Mouse (Mus musculus): ENCODE results near the gene Synj1. TPM values are rescaled to one million over a fixed set of nuclear protein-coding genes. Genes with fewer than 3 reads are reported as not detected.
A peak's percentile ranks its signal among the peaks of the same experiment; 100 is the strongest.

The Synj1 gene
- polyA plus RNA-seq, 1 experiment from 2014 or later, result 17.8 TPM

- Histone ChIP-seq H3K9me3 (ENCODE audit: control insufficient read depth, low read depth, low read length) (no peaks in the 10 kb centered on the region), H3K4me1 (ENCODE audit: control insufficient read depth, insufficient read depth, low read length) (no peaks in the 10 kb centered on the region), H3K4me2 (replicated peaks; ENCODE audit: low read depth, low read length) (no peak overlapping the region), H3K36me3 (ENCODE audit: control insufficient read depth, insufficient read depth, low read length) (peaks cover 8% of the 10 kb centered on the region), H3K9ac (replicated peaks; ENCODE audit: low read depth, low read length) (no peak overlapping the region), H3K4me3 (ENCODE audit: low read depth, low read length) (no peak overlapping the region), H3K27ac (ENCODE audit: low read length) (no peak overlapping the region), H3K27me3 (ENCODE audit: control insufficient read depth, insufficient read depth, low read length) (no peaks in the 10 kb centered on the region)
- 29% methylated on average over 5 of the region's 5 CpGs for WGBS
- ATAC-seq (ENCODE audit: insufficient number of reproducible peaks, insufficient read depth, low FRiP score, low read depth), result peak; percentile 44; the same call in 1 of the 2 replicates
These were observed 85.6 kb downstream of the Synj1 start for GRCm38 (mm10) chr16:90925461-90925860.

GRCm38 (mm10) chr16:90924606-90925370, 86.3 kb downstream of the Synj1 start:
- Histone ChIP-seq H3K9ac (replicated peaks; ENCODE audit: low read depth, low read length) (no peak overlapping the region), H3K27me3 (ENCODE audit: control insufficient read depth, insufficient read depth, low read length) (no peaks in the 10 kb centered on the region), H3K4me1 (ENCODE audit: control insufficient read depth, insufficient read depth, low read length) (no peaks in the 10 kb centered on the region), H3K4me2 (replicated peaks; ENCODE audit: low read depth, low read length) (no peak overlapping the region), H3K27ac (ENCODE audit: low read length) (no peak overlapping the region), H3K9me3 (ENCODE audit: control insufficient read depth, low read depth, low read length) (no peaks in the 10 kb centered on the region), H3K4me3 (ENCODE audit: low read depth, low read length) (no peak overlapping the region), H3K36me3 (ENCODE audit: control insufficient read depth, insufficient read depth, low read length) (peaks cover 8% of the 10 kb centered on the region)
- 87% methylated on average over 13 of the region's 13 CpGs for WGBS
- no peak; the same call in 1 of the 2 replicates for ATAC-seq (ENCODE audit: insufficient number of reproducible peaks, insufficient read depth, low FRiP score, low read depth)

- Histone ChIP-seq H3K4me1 (ENCODE audit: control insufficient read depth, insufficient read depth, low read length) (no peaks in the 10 kb centered on the region), H3K4me2 (replicated peaks; ENCODE audit: low read depth, low read length) (no peak overlapping the region), H3K27ac (ENCODE audit: low read length) (no peak overlapping the region), H3K9ac (replicated peaks; ENCODE audit: low read depth, low read length) (no peak overlapping the region), H3K27me3 (ENCODE audit: control insufficient read depth, insufficient read depth, low read length) (no peaks in the 10 kb centered on the region), H3K36me3 (ENCODE audit: control insufficient read depth, insufficient read depth, low read length) (peaks cover 5% of the 10 kb centered on the region; the same call in 1 of the 2 replicates), H3K9me3 (ENCODE audit: control insufficient read depth, low read depth, low read length) (no peaks in the 10 kb centered on the region), H3K4me3 (ENCODE audit: low read depth, low read length) (no peak overlapping the region)
- 36% methylated on average over 10 of the region's 10 CpGs for WGBS
- no peak for ATAC-seq (ENCODE audit: insufficient number of reproducible peaks, insufficient read depth, low FRiP score, low read depth)
These were observed 89.5 kb downstream of the Synj1 start for GRCm38 (mm10) chr16:90921471-90922159.

- Histone ChIP-seq H3K9me3 (ENCODE audit: control insufficient read depth, low read depth, low read length) (no peaks in the 10 kb centered on the region), H3K9ac (replicated peaks; ENCODE audit: low read depth, low read length) (no peak overlapping the region), H3K27me3 (ENCODE audit: control insufficient read depth, insufficient read depth, low read length) (no peaks in the 10 kb centered on the region), H3K4me1 (ENCODE audit: control insufficient read depth, insufficient read depth, low read length) (no peaks in the 10 kb centered on the region), H3K27ac (ENCODE audit: low read length) (no peak overlapping the region), H3K36me3 (ENCODE audit: control insufficient read depth, insufficient read depth, low read length) (no peaks in the 10 kb centered on the region), H3K4me2 (replicated peaks; ENCODE audit: low read depth, low read length) (no peak overlapping the region), H3K4me3 (ENCODE audit: low read depth, low read length) (no peak overlapping the region)
- ATAC-seq (ENCODE audit: insufficient number of reproducible peaks, insufficient read depth, low FRiP score, low read depth), result no peak
- 82% methylated on average over 8 of the region's 8 CpGs for WGBS
These were observed 94.0 kb downstream of the Synj1 start for GRCm38 (mm10) chr16:90917156-90917555.

GRCm38 (mm10) chr16:90916040-90916481, 95.0 kb downstream of the Synj1 start:
- Histone ChIP-seq H3K36me3 (ENCODE audit: control insufficient read depth, insufficient read depth, low read length) (no peaks in the 10 kb centered on the region), H3K4me3 (ENCODE audit: low read depth, low read length) (no peak overlapping the region), H3K9ac (replicated peaks; ENCODE audit: low read depth, low read length) (no peak overlapping the region), H3K27ac (ENCODE audit: low read length) (no peak overlapping the region), H3K9me3 (ENCODE audit: control insufficient read depth, low read depth, low read length) (no peaks in the 10 kb centered on the region), H3K4me1 (ENCODE audit: control insufficient read depth, insufficient read depth, low read length) (no peaks in the 10 kb centered on the region), H3K4me2 (replicated peaks; ENCODE audit: low read depth, low read length) (no peak overlapping the region), H3K27me3 (ENCODE audit: control insufficient read depth, insufficient read depth, low read length) (no peaks in the 10 kb centered on the region)
- 37% methylated on average over 12 of the region's 12 CpGs for WGBS
- no peak for ATAC-seq (ENCODE audit: insufficient number of reproducible peaks, insufficient read depth, low FRiP score, low read depth)

- Histone ChIP-seq H3K4me1 (ENCODE audit: control insufficient read depth, insufficient read depth, low read length) (no peaks in the 10 kb centered on the region), H3K27me3 (ENCODE audit: control insufficient read depth, insufficient read depth, low read length) (no peaks in the 10 kb centered on the region), H3K4me3 (ENCODE audit: low read depth, low read length) (no peak overlapping the region), H3K36me3 (ENCODE audit: control insufficient read depth, insufficient read depth, low read length) (no peaks in the 10 kb centered on the region), H3K9ac (replicated peaks; ENCODE audit: low read depth, low read length) (no peak overlapping the region), H3K27ac (ENCODE audit: low read length) (no peak overlapping the region), H3K4me2 (replicated peaks; ENCODE audit: low read depth, low read length) (no peak overlapping the region), H3K9me3 (ENCODE audit: control insufficient read depth, low read depth, low read length) (no peaks in the 10 kb centered on the region)
- 90% methylated on average over 13 of the region's 13 CpGs for WGBS
- no peak for ATAC-seq (ENCODE audit: insufficient number of reproducible peaks, insufficient read depth, low FRiP score, low read depth)
These were observed 99.3 kb downstream of the Synj1 start for GRCm38 (mm10) chr16:90911766-90912165.

- Histone ChIP-seq H3K9ac (replicated peaks; ENCODE audit: low read depth, low read length) (no peak overlapping the region), H3K4me2 (replicated peaks; ENCODE audit: low read depth, low read length) (no peak overlapping the region), H3K4me3 (ENCODE audit: low read depth, low read length) (no peak overlapping the region), H3K27ac (ENCODE audit: low read length) (no peak overlapping the region), H3K27me3 (ENCODE audit: control insufficient read depth, insufficient read depth, low read length) (no peaks in the 10 kb centered on the region), H3K36me3 (ENCODE audit: control insufficient read depth, insufficient read depth, low read length) (no peaks in the 10 kb centered on the region), H3K9me3 (ENCODE audit: control insufficient read depth, low read depth, low read length) (no peaks in the 10 kb centered on the region), H3K4me1 (ENCODE audit: control insufficient read depth, insufficient read depth, low read length) (no peaks in the 10 kb centered on the region)
- WGBS, result 81% methylated on average over 17 of the region's 17 CpGs
- no peak for ATAC-seq (ENCODE audit: insufficient number of reproducible peaks, insufficient read depth, low FRiP score, low read depth)
These were observed 100.1 kb downstream of the Synj1 start for GRCm38 (mm10) chr16:90910855-90911533.

- Histone ChIP-seq H3K27me3 (ENCODE audit: control insufficient read depth, insufficient read depth, low read length) (no peaks in the 10 kb centered on the region), H3K27ac (ENCODE audit: low read length) (no peak overlapping the region), H3K4me2 (replicated peaks; ENCODE audit: low read depth, low read length) (no peak overlapping the region), H3K9ac (replicated peaks; ENCODE audit: low read depth, low read length) (no peak overlapping the region), H3K4me3 (ENCODE audit: low read depth, low read length) (no peak overlapping the region), H3K9me3 (ENCODE audit: control insufficient read depth, low read depth, low read length) (no peaks in the 10 kb centered on the region), H3K4me1 (ENCODE audit: control insufficient read depth, insufficient read depth, low read length) (no peaks in the 10 kb centered on the region), H3K36me3 (ENCODE audit: control insufficient read depth, insufficient read depth, low read length) (no peaks in the 10 kb centered on the region)
- 63% methylated on average over 7 of the region's 7 CpGs for WGBS
- no peak for ATAC-seq (ENCODE audit: insufficient number of reproducible peaks, insufficient read depth, low FRiP score, low read depth)
These were observed 103.9 kb downstream of the Synj1 start for GRCm38 (mm10) chr16:90907250-90907649.
